Mouse (Mus musculus) lung, embryonic 16.5 days (tissue): ENCODE results near the gene Sec24c. TPM values are rescaled to one million over a fixed set of nuclear protein-coding genes. Genes with fewer than 3 reads are reported as not detected.
"Not testable (repeated sequence)": the region's sequence is repeated elsewhere in the genome, so short reads cannot be mapped to it uniquely, and the experiment has no call there.

ENCODE experiments used
- ATAC-seq: fragments of 200-750 bp; cut with Nextera tagmentation; 2 replicates; pipeline ENCODE4 v1.8.0; 2017; ENCODE audit warnings: low read depth, mild to moderate bottlenecking, moderate library complexity
- H3K27ac ChIP-seq: fragments of 300-500 bp; sonication (generic); 2 replicates; pipeline ENCODE4 v1.5.1; 2014; ENCODE audit warnings: mild to moderate bottlenecking, control low read depth, low read length
- H3K27me3 ChIP-seq: fragments of 300-500 bp; sonication (generic); 2 replicates; pipeline ENCODE4 v1.6.1; 2014; ENCODE audit warnings: low read depth, low read length, mixed read lengths; ENCODE audit not compliant: control insufficient read depth, insufficient read depth
- H3K36me3 ChIP-seq: fragments of 300-500 bp; sonication (generic); 2 replicates; pipeline ENCODE4 v1.6.1; 2014; ENCODE audit warnings: low read length; ENCODE audit not compliant: control insufficient read depth, insufficient read depth
- H3K4me1 ChIP-seq: fragments of 300-500 bp; sonication (generic); replicated peaks from 2 replicates; pipeline ENCODE4 v1.6.1; 2014; ENCODE audit warnings: low read length, mixed read lengths; ENCODE audit not compliant: control insufficient read depth, insufficient read depth
- H3K4me2 ChIP-seq: fragments of 300-500 bp; sonication (generic); 2 replicates; pipeline ENCODE4 v1.6.1; 2014; ENCODE audit warnings: low read depth, low read length, control low read depth
- H3K4me3 ChIP-seq: fragments of 300-500 bp; sonication (generic); 2 replicates; pipeline ENCODE4 v1.5.1; 2014; ENCODE audit warnings: mild to moderate bottlenecking, low read length, control low read depth
- H3K9ac ChIP-seq: fragments of 300-500 bp; sonication (generic); 2 replicates; pipeline ENCODE4 v1.6.1; 2014; ENCODE audit warnings: low read length, control low read depth
- H3K9me3 ChIP-seq: fragments of 300-500 bp; sonication (generic); 2 replicates; pipeline ENCODE4 v1.6.1; 2016; ENCODE audit warnings: low read length; ENCODE audit not compliant: control insufficient read depth
- WGBS: fragments of 180-500 bp; shearing (Covaris S2); extraction: QIAGEN DNeasy Blood & Tissue Kit; methylation state at CpG from one replicate; pipeline ENCODE4 v1.1.7; 2014; 5-methylcytosine and 5-hydroxymethylcytosine counted together
- polyA plus RNA-seq: library from polyadenylated mRNA; unstranded; fragments of >200 nt; fragmentation: Nextera tagmentation; extraction: Ambion mirVana; gene quantifications from 2 replicates; pipeline ENCODE4 v1.2.1, GENCODE M21; 2015

Gene Sec24c
- 93.3 and 95.6 TPM in 2 replicates for polyA plus RNA-seq

DNA sequence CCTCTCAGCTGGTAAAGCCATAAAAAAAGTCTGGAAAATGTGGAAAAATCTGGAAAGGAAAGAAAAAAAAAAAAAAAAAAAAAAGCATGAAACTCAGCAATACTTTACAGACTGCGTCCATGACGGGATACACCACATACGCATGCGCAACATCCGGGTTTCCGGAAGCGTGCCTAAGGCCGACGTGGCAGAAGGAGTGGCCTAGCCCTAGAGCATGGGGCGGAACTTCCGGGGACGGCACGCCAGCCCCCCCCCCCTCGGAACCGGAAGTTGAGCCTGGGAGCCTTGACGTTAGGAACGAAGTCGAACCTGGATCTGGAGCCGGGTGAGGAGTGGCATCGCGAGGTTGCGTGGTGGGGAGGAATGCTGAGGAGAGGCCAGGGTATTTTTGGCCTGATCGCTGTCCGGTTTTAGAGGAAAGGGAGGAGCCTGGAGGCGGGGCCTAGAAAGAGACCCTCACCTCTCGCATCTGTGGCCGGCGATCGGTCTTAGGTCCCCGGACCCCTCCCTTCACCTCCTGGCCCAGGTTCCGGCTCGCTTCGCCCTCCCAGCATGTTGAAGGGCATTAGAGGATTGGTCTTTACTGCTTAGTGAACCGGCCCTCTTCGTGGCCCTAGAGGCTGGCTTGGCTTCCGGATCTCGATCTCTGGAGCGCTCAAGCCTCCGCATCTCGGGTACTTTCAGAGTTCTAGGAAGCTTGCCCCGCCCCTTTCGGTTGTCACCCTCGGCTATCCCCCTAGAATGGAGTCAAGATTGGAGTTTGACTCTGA lies at the start of gene Sec24c:
Gene Sec24c (plus strand): TSS at position 245 of the 770 bp plus-strand sequence.
- ATAC-seq: peak; percentile 98
- Histone ChIP-seq H3K4me3 (peak within 1 kb of the TSS; percentile 92), H3K9me3 (peaks cover 3% of the 10 kb centered on the region; the same call in 1 of the 2 replicates), H3K4me2 (peak within 1 kb of the TSS; percentile 79), H3K4me1 (peaks cover 10% of the 10 kb centered on the region), H3K27ac (peak within 1 kb of the TSS; percentile 97), H3K27me3 (no peaks in the 10 kb centered on the region), H3K36me3 (peaks cover 30% of the 10 kb centered on the region), H3K9ac (peak within 1 kb of the TSS; percentile 93)
- WGBS: under 1% methylated on average over 43 of the region's 43 CpGs

DNA sequence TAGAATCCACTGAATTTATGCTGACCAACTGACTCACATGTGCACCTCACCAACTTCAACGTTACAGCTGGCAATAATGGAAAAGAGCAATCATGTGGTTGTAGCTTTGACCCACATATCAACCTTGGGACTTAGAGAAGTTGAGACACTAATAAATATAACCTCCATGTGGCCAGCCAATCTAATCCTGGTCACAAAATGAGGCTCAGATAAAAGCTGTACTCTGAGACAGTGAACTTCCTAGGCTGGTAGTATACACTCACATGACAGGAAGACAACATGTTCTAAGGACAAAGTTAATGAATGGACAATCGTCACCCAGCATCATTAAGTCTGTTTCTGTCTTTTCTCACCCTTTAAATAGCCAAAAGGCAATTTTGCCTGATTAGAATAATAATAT lies 47.7 kb upstream of the Sec24c start:
- no peaks in the 10 kb centered on the region for H3K4me1 ChIP-seq
- 77% methylated on average over 2 of the region's 2 CpGs for WGBS
- ATAC-seq: no peak
- no peak overlapping the region for H3K4me2 ChIP-seq
- no peaks in the 10 kb centered on the region for H3K27me3 ChIP-seq
- no peaks in the 10 kb centered on the region for H3K36me3 ChIP-seq
- H3K9me3 ChIP-seq: no peaks in the 10 kb centered on the region
- no peak overlapping the region for H3K27ac ChIP-seq
- H3K4me3 ChIP-seq: no peak overlapping the region
- no peak overlapping the region for H3K9ac ChIP-seq

- no peak for ATAC-seq
- H3K4me3 ChIP-seq: no peak overlapping the region
- no peaks in the 10 kb centered on the region for H3K27me3 ChIP-seq
- H3K4me2 ChIP-seq: no peak overlapping the region
- H3K9ac ChIP-seq: no peak overlapping the region
- no peaks in the 10 kb centered on the region for H3K9me3 ChIP-seq
- H3K4me1 ChIP-seq: no peaks in the 10 kb centered on the region
- WGBS: 73% methylated on average over 3 of the region's 3 CpGs
- H3K36me3 ChIP-seq: no peaks in the 10 kb centered on the region
- no peak overlapping the region for H3K27ac ChIP-seq
Observed at GRCm38 (mm10) chr14:20626971-20627370, 47.1 kb upstream of the Sec24c start.

DNA sequence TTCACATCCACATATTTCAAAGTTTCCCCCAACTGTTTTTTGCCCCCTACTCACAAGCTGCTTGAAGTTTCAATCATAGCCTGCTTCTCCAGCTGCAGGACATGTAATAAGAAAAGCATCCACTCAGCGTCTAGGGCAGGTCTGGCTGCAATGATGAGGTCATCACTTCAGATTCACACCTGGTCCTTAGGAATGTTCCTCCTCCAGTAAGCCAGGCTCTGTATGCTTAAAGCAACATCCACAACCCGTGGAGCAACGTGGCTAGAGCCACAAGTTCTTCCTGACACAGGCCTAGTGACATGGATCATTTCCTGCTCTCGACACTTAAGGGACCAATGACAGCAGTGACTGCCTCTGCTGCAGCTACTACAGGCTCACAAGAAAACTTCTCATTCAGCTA lies 42.9 kb upstream of the Sec24c start:
- no peaks in the 10 kb centered on the region for H3K36me3 ChIP-seq
- no peak overlapping the region for H3K27ac ChIP-seq
- H3K27me3 ChIP-seq: no peaks in the 10 kb centered on the region
- no peak overlapping the region for H3K4me2 ChIP-seq
- no peaks in the 10 kb centered on the region for H3K9me3 ChIP-seq
- H3K4me3 ChIP-seq: no peak overlapping the region
- ATAC-seq: peak; percentile 62; the same call in 1 of the 2 replicates
- WGBS: 26% methylated on average over 4 of the region's 4 CpGs
- no peaks in the 10 kb centered on the region for H3K4me1 ChIP-seq
- no peak overlapping the region for H3K9ac ChIP-seq

DNA sequence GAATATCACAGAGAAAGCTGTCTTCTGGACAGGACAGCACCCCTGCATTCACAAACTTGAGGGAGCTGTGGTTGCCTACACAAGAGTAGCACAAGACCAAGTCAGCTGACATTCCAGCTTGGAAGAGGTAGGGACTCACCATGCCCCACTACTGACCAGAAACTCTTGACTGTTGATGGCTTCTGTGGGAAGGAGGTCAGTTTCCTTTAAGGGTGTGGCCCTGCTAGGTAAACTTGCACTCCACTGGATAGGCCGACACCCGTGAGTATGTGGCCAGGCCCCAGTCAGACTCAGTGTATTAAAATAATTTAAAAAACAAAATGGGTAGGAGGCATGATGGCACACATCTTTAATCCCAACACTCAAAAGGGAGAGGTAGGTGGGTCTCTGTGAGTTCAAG lies 38.6 kb upstream of the Sec24c start:
- WGBS: 55% methylated on average over 2 of the region's 2 CpGs
- no peak overlapping the region for H3K4me3 ChIP-seq
- no peaks in the 10 kb centered on the region for H3K27me3 ChIP-seq
- H3K9ac ChIP-seq: no peak overlapping the region
- no peak overlapping the region for H3K27ac ChIP-seq
- H3K9me3 ChIP-seq: no peaks in the 10 kb centered on the region
- no peaks in the 10 kb centered on the region for H3K36me3 ChIP-seq
- ATAC-seq: 0 out of 2 replicates have a peak, but pooled peaks have one; percentile 27
- no peak overlapping the region for H3K4me2 ChIP-seq
- H3K4me1 ChIP-seq: peaks cover 4% of the 10 kb centered on the region

GRCm38 (mm10) chr14:20636968-20637367 lies 37.1 kb upstream of the Sec24c start:
- WGBS: 91% methylated on average over 3 of the region's 3 CpGs
- not testable (repeated sequence) for H3K4me1 ChIP-seq, H3K9ac ChIP-seq, H3K4me2 ChIP-seq, H3K27ac ChIP-seq, H3K4me3 ChIP-seq, H3K36me3 ChIP-seq, H3K9me3 ChIP-seq, H3K27me3 ChIP-seq, ATAC-seq

DNA sequence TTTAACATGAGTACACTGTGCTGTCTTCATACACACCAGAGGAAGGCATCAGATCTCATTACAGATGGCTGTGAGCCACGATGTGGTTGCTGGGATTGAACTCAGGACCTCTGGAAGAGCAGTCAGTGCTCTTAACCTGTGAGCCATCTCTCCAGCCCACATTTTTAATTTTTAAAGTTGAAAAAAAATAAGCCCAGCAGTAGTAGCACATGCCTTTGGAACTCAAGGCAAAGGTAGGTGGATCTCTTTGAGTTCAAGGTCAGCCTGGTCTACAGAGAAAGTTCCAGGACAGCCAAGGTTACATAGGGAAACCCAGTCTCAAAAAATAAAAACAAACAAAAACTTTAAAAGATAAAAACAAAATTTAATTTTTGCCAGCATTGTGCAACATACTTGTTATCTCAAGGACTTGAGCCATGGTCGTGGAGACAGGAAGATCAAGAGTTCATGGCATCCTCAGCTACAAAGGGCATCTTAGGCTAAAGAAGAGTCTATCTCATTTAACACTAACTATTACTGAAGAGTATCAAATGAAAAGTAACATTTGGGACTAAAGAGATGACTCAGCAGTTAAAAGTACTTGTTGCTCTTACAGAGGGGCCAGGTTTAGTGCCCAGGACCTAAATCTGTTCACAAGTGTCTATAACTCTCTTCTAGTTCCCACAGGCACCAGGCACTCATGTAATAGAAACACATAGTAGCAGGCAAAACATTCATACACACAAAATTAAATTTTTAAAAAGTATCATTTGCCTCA lies 36.1 kb upstream of the Sec24c start:
- Histone ChIP-seq H3K9me3 (no peaks in the 10 kb centered on the region), H3K27me3 (no peaks in the 10 kb centered on the region), H3K27ac (no peak overlapping the region), H3K4me1 (peaks cover 12% of the 10 kb centered on the region), H3K36me3 (no peaks in the 10 kb centered on the region), H3K4me2 (no peak overlapping the region), H3K4me3 (no peak overlapping the region), H3K9ac (no peak overlapping the region)
- no peak for ATAC-seq
- 62% methylated on average over 2 of the region's 2 CpGs for WGBS

- H3K4me1 ChIP-seq: peaks cover 12% of the 10 kb centered on the region
- no peak overlapping the region for H3K9ac ChIP-seq
- 91% methylated on average over 6 of the region's 6 CpGs for WGBS
- ATAC-seq: no peak
- H3K9me3 ChIP-seq: no peaks in the 10 kb centered on the region
- H3K27ac ChIP-seq: no peak overlapping the region
- H3K4me3 ChIP-seq: no peak overlapping the region
- no peaks in the 10 kb centered on the region for H3K36me3 ChIP-seq
- no peaks in the 10 kb centered on the region for H3K27me3 ChIP-seq
- no peak overlapping the region for H3K4me2 ChIP-seq
Observed at GRCm38 (mm10) chr14:20638702-20639101, 35.4 kb upstream of the Sec24c start.

DNA sequence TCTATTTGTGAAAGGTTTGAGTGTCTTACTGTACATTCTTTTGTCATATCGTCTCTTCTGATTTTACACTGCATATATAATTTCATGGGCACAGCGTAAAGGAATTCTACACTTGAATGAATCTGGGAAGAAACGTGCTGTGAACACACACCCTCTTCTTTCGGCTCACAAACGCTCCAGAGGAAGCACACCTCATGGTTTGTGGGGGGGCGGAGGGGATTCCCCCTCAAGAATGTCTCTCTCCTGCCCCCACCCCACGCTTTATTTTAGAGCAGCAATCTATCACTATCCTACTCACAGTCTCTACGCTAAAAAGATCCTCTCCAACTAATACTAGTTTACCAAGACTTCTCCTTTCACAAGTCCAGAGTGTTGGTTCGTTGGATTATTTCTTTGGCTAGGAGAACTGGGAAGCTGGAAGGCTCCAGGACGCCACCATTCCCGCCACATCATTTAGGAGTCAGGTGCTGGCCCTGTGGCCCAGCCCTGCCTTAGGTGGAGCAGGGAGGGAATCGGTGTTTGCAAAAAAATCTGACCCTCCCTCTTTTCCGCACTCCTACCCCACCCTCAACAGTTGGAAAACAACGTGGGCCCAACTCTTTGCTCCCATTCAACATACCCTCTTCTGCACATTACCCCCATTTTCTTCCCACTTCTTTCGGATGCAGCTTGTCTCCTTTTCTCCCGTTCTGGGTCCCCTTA lies 34.0 kb upstream of the Sec24c start:
- Histone ChIP-seq H3K4me3 (peak overlapping the region; percentile 86), H3K27ac (peak overlapping the region; percentile 79), H3K4me2 (peak overlapping the region; percentile 79), H3K9me3 (no peaks in the 10 kb centered on the region), H3K27me3 (no peaks in the 10 kb centered on the region), H3K9ac (peak overlapping the region; percentile 94), H3K36me3 (no peaks in the 10 kb centered on the region), H3K4me1 (peaks cover 12% of the 10 kb centered on the region)
- WGBS: 3% methylated on average over 16 of the region's 16 CpGs
- peak; percentile 64 for ATAC-seq
